Mouse (Mus musculus): ENCODE measurements around the gene Prkce.
A peak's percentile ranks its signal among the peaks of the same experiment; 100 is the strongest.

Gene Prkce

DNA sequence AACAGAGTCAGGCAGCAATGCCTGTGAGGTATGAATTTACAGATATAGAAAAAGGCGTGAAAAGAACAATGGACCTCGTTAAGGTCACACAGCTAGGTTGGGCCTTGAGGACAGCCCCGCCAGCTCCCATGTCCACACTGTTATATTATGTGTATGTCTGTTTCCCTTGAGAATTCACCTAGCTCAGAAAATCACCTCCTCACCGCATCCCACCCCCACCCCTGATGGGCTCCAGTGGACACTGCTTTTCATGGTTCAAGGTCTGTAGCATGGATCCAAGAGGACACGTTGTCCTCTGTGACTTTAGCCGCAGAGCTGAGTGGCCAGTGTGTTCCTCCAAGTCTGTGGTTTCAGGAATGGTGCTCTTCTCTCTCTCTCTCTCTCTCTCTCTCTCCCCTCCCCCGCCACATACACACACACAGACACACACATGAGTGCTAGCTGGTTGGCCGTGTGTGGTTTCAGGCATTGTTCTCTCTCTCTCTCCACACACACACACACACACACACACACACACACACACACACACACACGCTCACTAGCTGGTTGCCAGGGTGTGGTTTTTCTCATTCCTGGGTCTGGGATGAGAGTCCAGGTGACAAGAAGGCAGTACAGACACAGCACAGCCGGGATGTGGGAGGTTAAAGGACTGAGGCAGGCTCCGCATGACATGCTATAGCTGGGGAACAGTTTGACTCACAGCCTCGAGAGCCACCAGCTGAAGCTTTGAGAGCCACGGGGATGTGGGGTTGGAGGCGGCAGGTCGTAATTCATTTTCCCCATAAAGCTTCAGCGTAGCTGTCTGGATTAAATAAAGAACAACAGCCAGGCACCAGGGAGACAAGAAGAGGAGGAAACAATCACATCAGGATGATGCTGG is 162.7 kb downstream of the Prkce start:
- DNase-seq (ENCODE audit: low spot score in 2 of 2) = no peak

DNA sequence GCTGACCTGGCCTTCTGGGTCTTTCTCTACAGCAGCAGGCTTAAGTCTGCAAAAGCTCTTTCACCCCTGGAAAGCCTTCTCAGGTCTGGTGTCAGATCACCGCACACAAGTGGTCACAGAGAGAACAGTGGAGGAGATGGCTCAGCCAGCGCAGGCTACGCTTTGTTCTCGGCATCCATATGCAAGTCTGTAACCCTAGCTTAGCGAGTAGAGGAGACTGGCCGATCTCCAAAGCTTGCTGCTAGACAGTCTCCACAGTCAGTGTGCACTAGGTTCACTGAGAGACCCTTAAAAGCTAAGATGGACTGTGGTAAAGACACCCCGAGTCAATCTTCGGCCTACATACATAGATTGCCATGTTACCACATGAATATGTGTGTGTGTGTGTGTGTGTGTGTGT is 164.2 kb downstream of the Prkce start:
- no peak for DNase-seq (ENCODE audit: low spot score in 2 of 2)

DNA sequence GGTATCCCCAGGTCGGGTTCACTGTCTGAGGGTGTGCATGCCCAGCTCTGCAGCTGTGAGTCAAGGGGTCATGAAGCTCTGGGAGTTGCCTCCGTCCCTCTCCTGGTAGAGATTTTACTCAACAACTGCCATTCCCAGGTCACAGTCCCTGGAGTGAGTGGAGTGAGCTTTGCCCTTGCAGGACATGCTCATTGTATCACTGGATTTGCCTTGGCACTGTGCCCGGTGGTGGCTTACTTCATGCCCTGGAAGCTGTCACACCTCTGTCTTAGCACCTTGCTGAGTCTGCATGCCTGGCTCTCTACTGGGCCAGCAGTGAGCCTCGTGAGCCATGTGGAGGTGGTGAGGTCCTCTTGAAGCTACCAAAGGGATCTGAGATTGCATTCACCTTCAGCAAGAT is 167.4 kb downstream of the Prkce start:
- DNase-seq (ENCODE audit: low spot score in 2 of 2) = no peak

DNA sequence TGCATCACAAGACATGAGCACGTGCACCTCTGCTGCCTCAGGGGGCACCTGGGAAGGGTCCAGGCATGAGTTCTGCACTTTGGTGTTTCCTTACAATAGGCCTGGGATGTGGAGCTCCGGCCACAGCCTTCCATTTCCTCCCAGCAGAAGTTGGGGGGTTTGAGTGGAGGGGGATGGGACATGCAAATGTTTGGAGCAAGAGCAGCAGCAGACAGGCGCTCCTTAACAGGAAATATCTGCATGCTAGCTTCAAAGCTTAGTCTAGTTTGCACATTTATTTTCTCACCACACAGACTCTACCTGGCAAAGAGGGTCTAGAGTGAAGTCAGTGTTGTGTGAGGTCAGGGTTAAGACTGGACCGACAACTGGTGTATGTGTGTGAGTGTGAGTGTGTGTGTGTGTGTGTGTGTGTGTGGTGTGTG is 169.1 kb downstream of the Prkce start:
- no peak for DNase-seq (ENCODE audit: low spot score in 2 of 2)

DNA sequence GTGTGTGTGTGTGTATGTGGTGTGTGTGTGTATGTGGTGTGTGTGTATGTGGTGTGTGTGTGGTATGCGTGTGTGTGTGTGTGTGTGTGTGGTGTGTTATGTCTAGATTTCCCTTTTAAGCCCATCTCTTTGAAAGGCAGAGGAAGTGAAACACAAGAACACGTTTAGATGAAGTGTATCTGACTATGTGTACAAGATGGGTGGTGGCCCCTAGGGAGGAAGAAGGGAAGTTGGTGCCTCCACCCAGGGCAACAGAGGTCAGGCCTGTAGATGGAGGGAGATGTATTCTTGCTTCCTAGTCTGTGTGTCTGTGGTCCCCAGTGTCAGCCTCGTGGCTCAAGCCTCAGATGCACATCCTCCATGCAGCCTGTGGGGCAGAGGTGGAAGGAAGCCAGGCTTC is 169.5 kb downstream of the Prkce start:
- no peak for DNase-seq (ENCODE audit: low spot score in 2 of 2)

GRCm38 (mm10) chr17:86338328-86338727 is 170.7 kb downstream of the Prkce start:
- no peak for DNase-seq (ENCODE audit: low spot score in 2 of 2)

- DNase-seq (ENCODE audit: low spot score in 2 of 2) = no peak
These were observed 176.4 kb downstream of the Prkce start for GRCm38 (mm10) chr17:86344032-86344431.

GRCm38 (mm10) chr17:86345234-86346005 is 177.8 kb downstream of the Prkce start:
- DNase-seq (ENCODE audit: low spot score in 2 of 2) = peak; percentile 66 to 80

GRCm38 (mm10) chr17:86350236-86350635 is 182.7 kb downstream of the Prkce start:
- no peak for DNase-seq (ENCODE audit: low spot score in 2 of 2)

DNA sequence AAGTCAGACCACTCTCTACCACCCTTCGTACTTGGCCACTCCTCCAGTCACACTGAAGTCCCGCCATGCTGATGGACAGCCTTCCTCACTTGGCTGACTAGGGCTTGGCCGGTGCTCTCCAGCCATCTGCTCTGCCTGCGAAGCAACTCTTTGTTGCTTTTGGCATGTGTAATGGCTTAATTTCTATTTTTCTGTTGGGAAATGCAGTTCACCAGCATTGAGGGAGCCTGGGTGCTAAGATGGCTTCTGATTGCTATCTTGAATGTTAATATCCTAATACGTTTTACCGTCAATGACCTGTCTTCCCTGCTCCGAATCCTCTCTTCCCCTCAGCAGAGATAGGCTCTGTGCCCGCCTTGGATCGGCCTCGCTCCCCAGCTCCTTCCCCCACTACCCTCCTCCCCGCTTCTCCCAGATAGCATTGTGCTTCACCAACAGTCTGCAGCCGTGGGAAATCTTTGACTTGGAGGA is 183.2 kb downstream of the Prkce start:
- DNase-seq (ENCODE audit: low spot score in 2 of 2) = no peak

DNA sequence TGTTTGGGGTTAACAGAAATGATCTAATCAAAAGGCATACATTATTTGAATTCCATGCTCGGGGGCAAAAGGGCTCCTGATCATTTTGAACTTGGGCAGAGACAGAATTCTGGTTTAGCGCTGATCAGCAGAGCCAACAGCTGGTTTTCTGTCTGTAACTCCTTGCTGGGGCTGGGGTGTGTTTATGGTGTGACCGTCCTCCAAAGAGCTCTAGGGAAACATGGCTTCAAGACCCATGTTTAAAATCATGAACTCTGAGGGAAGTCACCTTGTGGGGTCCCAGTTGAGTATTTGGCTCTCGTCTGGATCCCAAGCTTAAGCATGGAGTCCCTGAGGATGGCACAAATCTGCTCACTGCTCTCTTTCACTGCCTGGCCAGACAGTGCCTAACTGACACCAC is 183.7 kb downstream of the Prkce start:
- no peak for DNase-seq (ENCODE audit: low spot score in 2 of 2)

DNA sequence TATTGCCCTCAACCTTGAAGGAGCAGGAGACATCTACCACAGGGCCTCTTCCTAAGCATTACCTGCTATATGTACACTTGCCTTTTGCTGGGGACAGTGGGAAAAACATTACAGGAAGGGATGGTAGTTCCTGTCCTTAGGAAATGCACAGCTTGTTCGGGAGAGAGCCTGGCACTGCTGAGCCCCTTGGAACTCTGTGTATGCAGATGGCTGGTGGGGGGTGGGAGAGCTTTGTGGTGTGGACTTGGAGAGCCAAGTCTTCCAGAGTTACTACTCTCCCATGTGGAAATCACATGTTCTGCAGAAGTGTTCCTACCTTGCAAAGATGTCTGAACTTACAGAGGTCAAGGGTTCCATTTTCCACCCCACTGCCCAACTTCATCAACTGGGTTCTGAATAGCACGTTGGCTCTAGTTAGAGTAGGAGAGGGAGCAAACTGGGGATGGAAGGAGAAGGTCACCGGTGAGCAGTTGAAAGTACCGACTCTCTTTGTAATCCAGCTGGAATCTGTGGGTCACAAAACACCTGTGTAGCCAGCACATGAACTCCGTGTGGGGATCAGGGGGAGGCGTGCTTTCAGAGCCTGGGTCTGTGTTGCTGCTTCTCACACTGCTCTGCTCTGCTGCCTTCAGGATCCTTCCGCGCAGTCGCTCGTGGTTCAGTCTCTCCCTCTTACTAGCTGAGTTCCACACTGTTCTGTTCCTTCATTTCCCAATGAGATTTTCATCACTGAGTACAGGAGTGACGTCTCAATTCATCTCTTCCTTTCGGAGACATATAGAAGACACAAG is 184.9 kb downstream of the Prkce start:
- DNase-seq (ENCODE audit: low spot score in 2 of 2) = no peak

GRCm38 (mm10) chr17:86353679-86354078 is 186.1 kb downstream of the Prkce start:
- DNase-seq (ENCODE audit: low spot score in 2 of 2) = no peak

DNA sequence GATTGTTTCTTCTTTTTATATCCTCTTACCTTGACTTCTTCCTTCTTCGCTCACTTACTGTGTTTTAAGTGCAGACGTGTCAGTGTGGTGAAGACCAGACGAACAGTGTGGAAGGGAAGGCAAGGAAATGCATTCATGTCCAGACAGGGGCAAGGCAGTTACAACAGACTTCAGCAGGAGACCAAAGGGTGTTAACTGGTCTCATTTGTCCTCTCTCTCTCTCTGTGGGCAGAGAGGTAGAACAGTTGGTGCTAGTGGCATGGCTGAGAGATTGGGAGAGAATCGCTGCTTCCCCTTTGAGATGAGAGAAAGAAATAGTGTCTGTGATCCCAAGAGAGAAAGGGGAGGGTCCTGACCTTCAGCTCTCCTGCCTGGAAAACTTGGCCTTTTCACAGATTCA is 186.5 kb downstream of the Prkce start:
- no peak for DNase-seq (ENCODE audit: low spot score in 2 of 2)

DNA sequence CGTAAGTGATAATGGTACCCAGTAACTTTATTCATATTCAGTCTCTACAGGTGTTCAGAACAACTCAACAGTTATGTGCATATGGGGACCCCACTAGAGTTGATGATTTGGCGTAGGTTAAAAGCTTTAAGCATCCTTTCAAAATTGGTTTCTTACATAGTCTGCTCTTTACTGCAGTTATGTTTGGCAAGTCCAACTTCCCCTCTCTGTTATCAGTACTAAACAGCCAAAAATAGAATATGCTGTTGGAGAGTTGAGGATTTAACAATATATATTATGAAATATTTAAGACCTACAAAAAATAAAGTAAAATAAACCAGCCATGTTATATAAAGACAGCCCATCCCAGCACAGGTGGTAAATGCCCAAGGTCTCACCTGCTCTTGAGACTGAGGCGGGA is 187.3 kb downstream of the Prkce start:
- DNase-seq (ENCODE audit: low spot score in 2 of 2) = no peak

GRCm38 (mm10) chr17:86355318-86355717 is 187.7 kb downstream of the Prkce start:
- DNase-seq (ENCODE audit: low spot score in 2 of 2) = no peak

DNA sequence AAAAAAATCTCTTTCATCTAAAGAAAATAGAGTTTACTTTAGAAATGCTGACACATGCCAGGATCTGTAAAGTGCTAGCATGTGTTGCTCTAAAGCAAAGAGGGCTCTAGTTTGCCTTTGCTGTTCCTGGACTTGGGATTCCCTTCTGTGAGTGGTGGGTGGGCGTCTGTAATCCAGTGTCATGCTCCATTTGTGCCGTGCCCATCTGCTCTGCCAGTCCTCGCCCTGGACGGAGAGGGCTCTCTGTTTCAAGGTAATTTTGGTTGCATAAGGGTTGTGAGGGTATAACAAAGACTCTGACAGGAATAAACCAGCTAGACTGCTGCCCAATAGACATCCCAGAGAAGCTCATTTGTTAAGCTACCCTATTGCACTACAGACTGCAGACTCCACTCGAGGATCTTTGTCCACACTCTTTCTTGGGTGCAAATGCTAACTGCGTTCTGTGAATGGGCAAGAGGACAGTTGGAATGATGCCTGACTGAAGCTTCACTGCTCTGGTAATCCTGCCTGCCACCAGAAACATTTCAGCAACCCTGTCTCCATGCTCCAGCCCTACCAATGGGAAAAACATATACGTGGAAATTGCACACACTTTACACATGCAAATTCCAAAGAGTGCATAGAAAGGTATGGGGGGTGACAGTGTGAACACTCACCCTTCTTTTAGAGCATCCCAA is 188.3 kb downstream of the Prkce start:
- no peak for DNase-seq (ENCODE audit: low spot score in 2 of 2)

DNA sequence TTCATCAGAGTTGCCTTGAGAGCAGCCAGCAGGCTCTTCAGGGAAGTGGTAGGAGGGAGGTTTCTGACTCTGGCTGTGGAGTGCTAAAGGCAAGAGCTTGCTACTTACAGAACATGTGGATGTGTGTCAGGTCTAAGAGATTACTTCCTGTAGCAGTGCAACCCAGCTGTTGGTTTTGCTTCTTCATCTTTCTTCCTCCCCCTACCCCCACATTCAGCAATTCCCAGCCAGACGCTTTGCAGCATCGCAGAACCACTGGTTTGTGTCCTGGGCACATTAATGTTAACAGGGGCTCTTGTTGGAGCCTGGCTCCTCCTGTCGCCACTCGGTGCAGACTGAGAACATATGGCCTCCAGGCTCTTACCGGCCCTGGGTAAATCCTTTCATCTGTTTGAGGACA is 190.8 kb downstream of the Prkce start:
- no peak for DNase-seq (ENCODE audit: low spot score in 2 of 2)

DNA sequence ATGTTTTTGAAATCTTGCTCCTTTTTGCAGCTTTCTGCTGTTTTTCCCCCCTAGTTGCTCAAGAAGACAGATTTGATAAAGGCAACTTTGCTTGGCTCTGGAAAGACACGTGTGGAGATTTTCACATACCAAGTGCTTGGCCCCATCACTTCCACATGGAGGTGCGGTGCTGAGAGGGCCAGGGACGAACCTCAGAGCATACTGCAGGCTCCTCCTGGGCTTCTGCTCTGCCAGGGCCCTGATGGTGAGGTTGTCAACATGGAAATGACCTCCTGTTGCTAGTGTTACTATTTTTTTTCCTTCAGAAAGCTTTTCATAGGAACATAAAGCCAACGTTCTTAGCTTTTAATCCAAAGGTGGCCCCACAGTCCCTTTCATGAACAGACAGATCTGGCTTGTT is 191.3 kb downstream of the Prkce start:
- DNase-seq (ENCODE audit: low spot score in 2 of 2) = no peak

- DNase-seq (ENCODE audit: low spot score in 2 of 2) = no peak
These were observed 193.3 kb downstream of the Prkce start for GRCm38 (mm10) chr17:86360849-86361248.

- DNase-seq (ENCODE audit: low spot score in 2 of 2) = no peak
These were observed 195.8 kb downstream of the Prkce start for GRCm38 (mm10) chr17:86363356-86363755.
